ENCODE assay signal across 31 mouse cellular contexts in the genomic region with DNA sequence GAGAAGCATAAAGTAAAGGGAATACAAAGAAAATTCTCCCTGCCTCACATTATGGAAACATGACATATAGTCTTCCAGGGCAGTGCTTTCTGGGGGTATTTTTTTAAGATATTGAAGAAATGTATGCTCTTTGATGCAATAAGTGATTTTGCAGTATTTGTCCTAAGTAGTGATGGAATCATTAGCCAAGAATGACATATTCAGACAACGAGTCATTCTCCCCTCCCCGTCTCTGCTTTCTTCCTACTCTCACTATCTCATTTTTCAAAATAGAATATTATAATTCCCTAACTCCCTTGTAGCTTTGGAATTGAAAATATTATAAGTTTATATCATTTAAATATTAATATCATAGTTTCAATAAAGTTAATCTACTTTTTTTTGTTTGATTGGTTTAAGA.
"Had no signal": no experiment of that assay in that cellular context is flagged by ENCODE, and none has a peak within 500 bp of the region (broad histone marks: within the 10 kb centered on the region; RNA-seq: fewer than 3 reads in every experiment).

No protein-coding gene starts in this region.

- ATAC-seq: liver, embryonic 12.5 days; liver, postnatal 0 days; lung, postnatal 0 days; midbrain, embryonic 13.5 days; midbrain, embryonic 15.5 days; midbrain, embryonic 16.5 days had no signal

- H3K4me1 ChIP-seq: limb, embryonic 10.5 days; limb, embryonic 12.5 days; limb, embryonic 13.5 days; limb, embryonic 15.5 days; liver, embryonic 12.5 days; liver, embryonic 13.5 days; liver, embryonic 15.5 days; lung, embryonic 15.5 days; megakaryocyte, embryonic 14.5 days; midbrain, embryonic 10.5 days; midbrain, embryonic 12.5 days; midbrain, embryonic 13.5 days; midbrain, embryonic 15.5 days had no signal

- H3K27me3 ChIP-seq: limb, embryonic 12.5 days; limb, embryonic 13.5 days; limb, embryonic 15.5 days; liver, embryonic 12.5 days; liver, embryonic 13.5 days; liver, embryonic 15.5 days; lung, embryonic 15.5 days; megakaryocyte, embryonic 14.5 days; midbrain, embryonic 12.5 days; midbrain, embryonic 13.5 days; midbrain, embryonic 15.5 days had no signal

- H3K4me3 ChIP-seq: limb, embryonic 10.5 days; limb, embryonic 12.5 days; limb, embryonic 13.5 days; limb, embryonic 15.5 days; liver, embryonic 12.5 days; liver, embryonic 13.5 days; liver, embryonic 15.5 days; lung, embryonic 15.5 days; megakaryocyte, embryonic 14.5 days; midbrain, embryonic 10.5 days; midbrain, embryonic 12.5 days; midbrain, embryonic 13.5 days; midbrain, embryonic 15.5 days; myocyte had no signal

- H3K27ac ChIP-seq: limb, embryonic 10.5 days; limb, embryonic 12.5 days; limb, embryonic 13.5 days; limb, embryonic 15.5 days; liver, embryonic 12.5 days; liver, embryonic 13.5 days; liver, embryonic 14.5 days; liver, embryonic 15.5 days; lung, embryonic 15.5 days; macrophage; midbrain, embryonic 10.5 days; midbrain, embryonic 12.5 days; midbrain, embryonic 13.5 days; midbrain, embryonic 15.5 days had no signal

- H3K36me3 ChIP-seq: limb, embryonic 10.5 days; limb, embryonic 12.5 days; limb, embryonic 13.5 days; limb, embryonic 15.5 days; liver, embryonic 12.5 days; liver, embryonic 13.5 days; liver, embryonic 15.5 days; lung, embryonic 15.5 days; midbrain, embryonic 10.5 days; midbrain, embryonic 12.5 days; midbrain, embryonic 15.5 days had no signal

- H3K9me3 ChIP-seq: limb, embryonic 10.5 days; limb, embryonic 12.5 days; limb, embryonic 13.5 days; limb, embryonic 15.5 days; liver, embryonic 12.5 days; liver, embryonic 13.5 days; liver, embryonic 15.5 days; lung, embryonic 15.5 days; midbrain, embryonic 10.5 days; midbrain, embryonic 12.5 days; midbrain, embryonic 13.5 days; midbrain, embryonic 15.5 days had no signal

- H3K9ac ChIP-seq: limb, embryonic 12.5 days; limb, embryonic 13.5 days; limb, embryonic 15.5 days; liver, embryonic 12.5 days; liver, embryonic 13.5 days; liver, embryonic 14.5 days; liver, embryonic 15.5 days; liver, postnatal 0 days; lung, embryonic 14.5 days; lung, embryonic 15.5 days; midbrain, embryonic 12.5 days; midbrain, embryonic 13.5 days; midbrain, embryonic 15.5 days had no signal

- H3K4me2 ChIP-seq: limb, embryonic 12.5 days; limb, embryonic 13.5 days; limb, embryonic 15.5 days; liver, embryonic 11.5 days; liver, embryonic 12.5 days; liver, embryonic 13.5 days; liver, embryonic 15.5 days; lung, embryonic 14.5 days; lung, embryonic 15.5 days; midbrain, embryonic 11.5 days; midbrain, embryonic 12.5 days; midbrain, embryonic 13.5 days; midbrain, embryonic 15.5 days had no signal

- DNase-seq: left cerebral cortex, postnatal 4 days; liver; liver, embryonic 13.5 days; liver, postnatal 0 days; lung, adult 18-20 months; lung, adult 2 months; lung, embryonic 14.5 days; lung, postnatal 10 days; lung, postnatal 14 days; lung, postnatal 36 days; lung, postnatal 4 days; midbrain, embryonic 14.5 days had no signal
